Mouse (Mus musculus) embryonic facial prominence, embryonic 14.5 days (tissue): ENCODE measurements at regions not wholly inside any gene's neighbourhood (a gene's known extent, or its start where the extent isn't known, plus 50 kb on each side); places are given as distances from the start of the nearest gene placed in this dataset.

Source experiments
- ATAC-seq: fragments of 200-750 bp; cut with Nextera tagmentation; 2 replicates; pipeline ENCODE4 v1.8.0; 2017; ENCODE audit warnings: low read depth, moderate number of reproducible peaks, moderate TSS enrichment
- DNase-seq: peaks from one replicate; pipeline ENCODE4 v3.0.0-alpha.2; 2015; ENCODE audit warnings: low spot score
- H3K27ac ChIP-seq: fragments of 300-500 bp; sonication (generic); replicated peaks from 2 replicates; pipeline ENCODE4 v1.5.1; 2014; ENCODE audit warnings: low read depth, mild to moderate bottlenecking, low read length, moderate library complexity
- H3K27me3 ChIP-seq: fragments of 300-500 bp; sonication (generic); replicated peaks from 2 replicates; pipeline ENCODE4 v1.6.1; 2014; ENCODE audit warnings: low read length; ENCODE audit not compliant: control insufficient read depth, insufficient read depth
- H3K36me3 ChIP-seq: fragments of 300-500 bp; sonication (generic); 2 replicates; pipeline ENCODE4 v1.6.1; 2014; ENCODE audit warnings: low read length, mixed read lengths; ENCODE audit not compliant: control insufficient read depth, insufficient read depth
- H3K4me1 ChIP-seq: fragments of 300-500 bp; sonication (generic); 2 replicates; pipeline ENCODE4 v1.6.1; 2014; ENCODE audit warnings: antibody characterized with exemption, low read length; ENCODE audit not compliant: control insufficient read depth, insufficient read depth
- H3K4me2 ChIP-seq: fragments of 300-500 bp; sonication (generic); 2 replicates; pipeline ENCODE4 v1.6.1; 2014; ENCODE audit warnings: low read depth, mild to moderate bottlenecking, low read length, moderate library complexity, mixed read lengths
- H3K4me3 ChIP-seq: fragments of 300-500 bp; sonication (generic); 2 replicates; pipeline ENCODE4 v1.5.1; 2014; ENCODE audit warnings: low read depth, mild to moderate bottlenecking, low read length
- H3K9ac ChIP-seq: fragments of 300-500 bp; sonication (generic); 2 replicates; pipeline ENCODE4 v1.6.1; 2014; ENCODE audit warnings: low read depth, mild to moderate bottlenecking, low read length, moderate library complexity, mixed read lengths
- H3K9me3 ChIP-seq: fragments of 300-500 bp; sonication (generic); 2 replicates; pipeline ENCODE4 v1.6.1; 2016; ENCODE audit warnings: low read length; ENCODE audit not compliant: control insufficient read depth
- WGBS: fragments of 180-500 bp; shearing (Covaris S2); extraction: QIAGEN DNeasy Blood & Tissue Kit; methylation state at CpG from one replicate; pipeline ENCODE4 v1.1.7; 2014; 5-methylcytosine and 5-hydroxymethylcytosine counted together

- Histone ChIP-seq H3K27ac (no peak overlapping the region), H3K4me2 (no peak overlapping the region), H3K4me1 (no peaks in the 10 kb centered on the region), H3K9me3 (no peaks in the 10 kb centered on the region), H3K36me3 (no peaks in the 10 kb centered on the region), H3K4me3 (no peak overlapping the region), H3K27me3 (no peaks in the 10 kb centered on the region), H3K9ac (no peak overlapping the region)
- DNase-seq = peak; percentile 10
- WGBS = 80% methylated on average over 1 of the region's 1 CpGs
- ATAC-seq = no peak
Observed at GRCm38 (mm10) chr1:19528871-19529270, 320.2 kb downstream of the Tfap2b start.

GRCm38 (mm10) chr1:19531406-19531805 lies 322.7 kb downstream of the Tfap2b start:
- Histone ChIP-seq H3K9me3 (no peaks in the 10 kb centered on the region), H3K36me3 (no peaks in the 10 kb centered on the region), H3K4me2 (no peak overlapping the region), H3K9ac (no peak overlapping the region), H3K4me1 (no peaks in the 10 kb centered on the region), H3K27ac (no peak overlapping the region), H3K27me3 (no peaks in the 10 kb centered on the region), H3K4me3 (no peak overlapping the region)
- DNase-seq (no peak), ATAC-seq (no peak)
- WGBS = 83% methylated on average over 1 of the region's 1 CpGs

GRCm38 (mm10) chr1:19534990-19535389 lies 326.3 kb downstream of the Tfap2b start:
- 41% methylated on average over 2 of the region's 2 CpGs for WGBS

GRCm38 (mm10) chr1:19543011-19543410 lies 334.3 kb downstream of the Tfap2b start:
- no peak for ATAC-seq
- no peaks in the 10 kb centered on the region for H3K4me1 ChIP-seq
- DNase-seq = no peak
- no peak overlapping the region for H3K9ac ChIP-seq
- no peaks in the 10 kb centered on the region for H3K36me3 ChIP-seq
- H3K4me2 ChIP-seq = no peak overlapping the region
- no peak overlapping the region for H3K27ac ChIP-seq
- WGBS = 78% methylated on average over 1 of the region's 1 CpGs
- no peak overlapping the region for H3K4me3 ChIP-seq
- H3K27me3 ChIP-seq = no peaks in the 10 kb centered on the region
- no peaks in the 10 kb centered on the region for H3K9me3 ChIP-seq

More at GRCm38 (mm10) chr1:19534990-19535389, 326.3 kb downstream of the Tfap2b start:
- no peak overlapping the region for H3K4me2 ChIP-seq
- H3K4me3 ChIP-seq = no peak overlapping the region
- no peaks in the 10 kb centered on the region for H3K36me3 ChIP-seq
- DNase-seq (no peak), ATAC-seq (no peak)
- H3K4me1 ChIP-seq = no peaks in the 10 kb centered on the region
- no peaks in the 10 kb centered on the region for H3K27me3 ChIP-seq
- no peaks in the 10 kb centered on the region for H3K9me3 ChIP-seq
- H3K27ac ChIP-seq = no peak overlapping the region
- H3K9ac ChIP-seq = no peak overlapping the region

GRCm38 (mm10) chr1:19565755-19566154 lies 357.0 kb downstream of the Tfap2b start:
- Histone ChIP-seq H3K27me3 (no peaks in the 10 kb centered on the region), H3K4me3 (no peak overlapping the region), H3K9me3 (no peaks in the 10 kb centered on the region), H3K36me3 (no peaks in the 10 kb centered on the region), H3K4me1 (no peaks in the 10 kb centered on the region; the same call in 1 of the 2 replicates), H3K9ac (no peak overlapping the region), H3K4me2 (no peak overlapping the region), H3K27ac (no peak overlapping the region)
- ATAC-seq (no peak; the same call in 1 of the 2 replicates), DNase-seq (peak; percentile 52)
- 35% methylated on average over 3 of the region's 3 CpGs for WGBS

- Histone ChIP-seq H3K4me3 (no peak overlapping the region), H3K9me3 (no peaks in the 10 kb centered on the region), H3K9ac (no peak overlapping the region), H3K27ac (no peak overlapping the region), H3K4me2 (no peak overlapping the region), H3K4me1 (no peaks in the 10 kb centered on the region), H3K36me3 (no peaks in the 10 kb centered on the region), H3K27me3 (no peaks in the 10 kb centered on the region)
- 49% methylated on average over 12 of the region's 12 CpGs for WGBS
- DNase-seq (peak; percentile 26), ATAC-seq (no peak)
Observed at GRCm38 (mm10) chr1:19583071-19584034, 374.6 kb downstream of the Tfap2b start.

GRCm38 (mm10) chr1:19605506-19605905 lies 396.8 kb downstream of the Tfap2b start:
- Histone ChIP-seq H3K9ac (no peak overlapping the region), H3K36me3 (no peaks in the 10 kb centered on the region), H3K4me1 (no peaks in the 10 kb centered on the region), H3K27me3 (no peaks in the 10 kb centered on the region), H3K27ac (no peak overlapping the region), H3K4me2 (no peak overlapping the region), H3K9me3 (no peaks in the 10 kb centered on the region), H3K4me3 (no peak overlapping the region)
- DNase-seq (no peak), ATAC-seq (no peak)
- 78% methylated on average over 7 of the region's 7 CpGs for WGBS

- Histone ChIP-seq H3K4me3 (no peak overlapping the region), H3K9me3 (no peaks in the 10 kb centered on the region), H3K27me3 (no peaks in the 10 kb centered on the region), H3K27ac (no peak overlapping the region), H3K4me1 (no peaks in the 10 kb centered on the region), H3K9ac (no peak overlapping the region), H3K36me3 (no peaks in the 10 kb centered on the region), H3K4me2 (no peak overlapping the region)
- WGBS = 63% methylated on average over 4 of the region's 4 CpGs
- no peak for ATAC-seq
- DNase-seq = no peak
Observed at GRCm38 (mm10) chr1:19615688-19616087, 407.0 kb downstream of the Tfap2b start.

- Histone ChIP-seq H3K4me2 (no peak overlapping the region), H3K9me3 (no peaks in the 10 kb centered on the region), H3K36me3 (no peaks in the 10 kb centered on the region), H3K27me3 (no peaks in the 10 kb centered on the region), H3K9ac (no peak overlapping the region), H3K27ac (no peak overlapping the region), H3K4me1 (no peaks in the 10 kb centered on the region), H3K4me3 (no peak overlapping the region)
- no peak for ATAC-seq
- no peak for DNase-seq
- WGBS = 84% methylated on average over 8 of the region's 8 CpGs
Observed at GRCm38 (mm10) chr1:19639136-19639535, 430.4 kb downstream of the Tfap2b start.
